Mouse (Mus musculus) T-cell, adult 2 months (primary cell): Measurements from ENCODE around the gene Srsf12.
A peak's percentile ranks its signal among the peaks of the same experiment; 100 is the strongest.

Experiments used
- DNase-seq: peaks from one replicate; pipeline ENCODE4 v3.0.0; 2022; ENCODE audit warnings: low spot score

Srsf12 gene

GRCm38 (mm10) chr4:33208881-33209841, at the start of gene Srsf12:
TSS of gene Srsf12 (plus strand) at chr4:33208991.
- DNase-seq: peak; percentile 64

GRCm38 (mm10) chr4:33183477-33183876, 25.3 kb upstream of the Srsf12 start:
- DNase-seq: no peak

GRCm38 (mm10) chr4:33188164-33188563, 20.6 kb upstream of the Srsf12 start:
- no peak for DNase-seq

GRCm38 (mm10) chr4:33188781-33189734, 19.7 kb upstream of the Srsf12 start:
- DNase-seq: peak; percentile 59

GRCm38 (mm10) chr4:33189735-33190036, 19.1 kb upstream of the Srsf12 start, which contains the start of gene Pm20d2:
TSS of gene Pm20d2 (minus strand) at chr4:33189737.
- no peak for DNase-seq

GRCm38 (mm10) chr4:33198117-33198516, 10.7 kb upstream of the Srsf12 start:
- DNase-seq: no peak

GRCm38 (mm10) chr4:33204682-33205081, 4.1 kb upstream of the Srsf12 start:
- DNase-seq: peak; percentile 34

GRCm38 (mm10) chr4:33207551-33207950, 1.2 kb upstream of the Srsf12 start:
- no peak for DNase-seq

- DNase-seq: no peak
Measured at GRCm38 (mm10) chr4:33221847-33222246, 13.1 kb downstream of the Srsf12 start.

- DNase-seq: no peak
Measured at GRCm38 (mm10) chr4:33224003-33224675, 15.3 kb downstream of the Srsf12 start.

- DNase-seq: peak; percentile 58
Measured at GRCm38 (mm10) chr4:33227164-33227563, 18.4 kb downstream of the Srsf12 start.

GRCm38 (mm10) chr4:33229639-33230038, 20.8 kb downstream of the Srsf12 start:
- DNase-seq: no peak

GRCm38 (mm10) chr4:33230881-33231280, 22.1 kb downstream of the Srsf12 start:
- no peak for DNase-seq

- peak; percentile 24 for DNase-seq
Measured at GRCm38 (mm10) chr4:33242536-33242935, 33.7 kb downstream of the Srsf12 start.

- DNase-seq: peak; percentile 16
Measured at GRCm38 (mm10) chr4:33243016-33243758, 34.4 kb downstream of the Srsf12 start.

GRCm38 (mm10) chr4:33243921-33244320, 35.1 kb downstream of the Srsf12 start:
- peak; percentile 69 for DNase-seq

GRCm38 (mm10) chr4:33245853-33246395, 37.1 kb downstream of the Srsf12 start:
- DNase-seq: peak; percentile 23

GRCm38 (mm10) chr4:33247479-33248053, 38.8 kb downstream of the Srsf12 start:
- DNase-seq: peak; percentile 98

GRCm38 (mm10) chr4:33248062-33248889, 39.5 kb downstream of the Srsf12 start:
- DNase-seq: peak; percentile 99

- no peak for DNase-seq
Measured at GRCm38 (mm10) chr4:33248915-33249314, 40.1 kb downstream of the Srsf12 start.
